Mouse (Mus musculus): ENCODE measurements around the gene Ksr1.

DNA sequence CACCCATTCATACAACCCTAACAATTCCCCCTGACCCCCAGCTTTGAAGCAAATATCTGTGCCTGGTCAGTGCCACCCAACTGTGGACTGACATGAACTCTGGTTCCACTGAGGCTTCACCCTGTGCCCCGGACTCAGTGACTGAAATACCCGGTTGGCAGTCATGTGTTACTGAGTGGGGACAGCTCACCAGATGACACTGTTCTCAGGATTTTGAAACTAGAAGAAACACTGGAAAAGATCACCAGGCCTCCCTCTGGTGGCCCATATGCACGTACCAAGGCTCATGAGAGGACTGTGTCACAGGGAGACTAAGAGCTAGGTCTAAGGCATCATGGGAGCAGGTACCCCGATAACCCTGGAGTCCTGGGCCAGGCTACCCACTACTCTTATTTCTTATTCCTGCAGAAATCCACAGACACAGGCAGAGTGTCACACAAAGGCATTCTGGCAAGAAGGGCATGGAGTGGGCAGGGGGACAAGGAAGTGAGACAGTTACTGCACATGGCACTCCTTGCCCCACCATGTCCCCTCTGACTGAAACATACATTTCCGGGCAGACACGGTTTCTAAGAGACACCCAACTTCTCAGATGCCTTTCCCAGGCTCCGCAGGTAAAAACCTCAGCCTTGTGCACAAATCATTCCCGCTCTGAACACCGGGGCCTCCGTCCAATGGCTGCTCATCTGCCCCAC is 34.2 kb downstream of the Ksr1 start:
- no peak for TF ChIP-seq CTCF (IDR thresholded peaks at IDR 0.05; ENCODE audit: control insufficient read depth, insufficient read depth, insufficient read length)
- TF ChIP-seq USF1 (IDR thresholded peaks at IDR 0.05; ENCODE audit: low read depth): no peak
- TF ChIP-seq MAX (IDR thresholded peaks at IDR 0.05): no peak
- TF ChIP-seq MYOD1 (IDR thresholded peaks at IDR 0.05; ENCODE audit: control insufficient read depth, insufficient read length, low read depth): no peak
- no peak for TF ChIP-seq CEBPB (IDR thresholded peaks at IDR 0.05; ENCODE audit: low read depth)
- no peak for TF ChIP-seq MYOG (IDR thresholded peaks at IDR 0.05; ENCODE audit: control insufficient read depth, extremely low read depth, insufficient read length)
- TF ChIP-seq FOSL1 (IDR thresholded peaks at IDR 0.05; ENCODE audit: insufficient read depth, low read length, poor library complexity, severe bottlenecking): no peak
